Mouse (Mus musculus) hindlimb bud, embryonic 11.5 days (tissue): Measurements from ENCODE around the gene Fbxo40.

Experiments used
- DNase-seq: peaks from one replicate; pipeline ENCODE4 v3.0.0-alpha.2; 2012; ENCODE audit warnings: low read depth, low spot score; ENCODE audit errors: extremely low spot score

The Fbxo40 gene

GRCm38 (mm10) chr16:36947646-36948197 lies 42.5 kb downstream of the Fbxo40 start:
- DNase-seq, result no peak

GRCm38 (mm10) chr16:36946459-36947159 lies 43.7 kb downstream of the Fbxo40 start:
- no peak for DNase-seq

- DNase-seq, result no peak
These were observed 45.3 kb downstream of the Fbxo40 start for GRCm38 (mm10) chr16:36944895-36945424.

- DNase-seq, result no peak
These were observed 46.7 kb downstream of the Fbxo40 start for GRCm38 (mm10) chr16:36943591-36943990.

GRCm38 (mm10) chr16:36941895-36942294 lies 48.4 kb downstream of the Fbxo40 start:
- no peak for DNase-seq

GRCm38 (mm10) chr16:36941137-36941727 lies 49.0 kb downstream of the Fbxo40 start:
- DNase-seq, result no peak

GRCm38 (mm10) chr16:36935814-36936213 lies 54.5 kb downstream of the Fbxo40 start:
- DNase-seq, result no peak

GRCm38 (mm10) chr16:36934841-36935620 lies 55.2 kb downstream of the Fbxo40 start, which contains the start of gene Hcls1:
Gene Hcls1, plus strand, starts transcription at chr16:36934983.
- no peak for DNase-seq

- no peak for DNase-seq
These were observed 56.0 kb downstream of the Fbxo40 start for GRCm38 (mm10) chr16:36934131-36934840.

- DNase-seq, result no peak
These were observed 57.7 kb downstream of the Fbxo40 start for GRCm38 (mm10) chr16:36932546-36932945.

- DNase-seq, result peak; percentile 1
These were observed 58.3 kb downstream of the Fbxo40 start for GRCm38 (mm10) chr16:36931976-36932375.

GRCm38 (mm10) chr16:36931381-36931780 lies 58.9 kb downstream of the Fbxo40 start:
- no peak for DNase-seq

GRCm38 (mm10) chr16:36930231-36931136 lies 59.8 kb downstream of the Fbxo40 start:
- no peak for DNase-seq

- no peak for DNase-seq
These were observed 61.1 kb downstream of the Fbxo40 start for GRCm38 (mm10) chr16:36929216-36929615.

- DNase-seq, result no peak
These were observed 62.2 kb downstream of the Fbxo40 start for GRCm38 (mm10) chr16:36928106-36928500.

GRCm38 (mm10) chr16:36927495-36928105 lies 62.7 kb downstream of the Fbxo40 start:
- no peak for DNase-seq

GRCm38 (mm10) chr16:36926514-36927447 lies 63.5 kb downstream of the Fbxo40 start:
- no peak for DNase-seq

- no peak for DNase-seq
These were observed 64.5 kb downstream of the Fbxo40 start for GRCm38 (mm10) chr16:36925797-36926196.
